Mouse (Mus musculus) C2C12 (cell line): Measurements from ENCODE around the gene Senp7. TPM values are rescaled to one million over a fixed set of nuclear protein-coding genes. Genes with fewer than 3 reads are reported as not detected.
"Not testable (repeated sequence)": the region's sequence is repeated elsewhere in the genome, so short reads cannot be mapped to it uniquely, and the experiment has no call there.

Experiments
- H3K27me3 ChIP-seq: one replicate; pipeline ENCODE4 v1.6.1; 2011; ENCODE audit not compliant: control insufficient read depth, insufficient read depth, insufficient read length
- H3K36me3 ChIP-seq: one replicate; pipeline ENCODE4 v1.6.1; 2011; ENCODE audit not compliant: control insufficient read depth, insufficient read depth
- H3K4me3 ChIP-seq: one replicate; pipeline ENCODE4 v1.5.1; 2011; ENCODE audit warnings: mild to moderate bottlenecking, control low read depth; ENCODE audit not compliant: poor library complexity, insufficient read depth, severe bottlenecking
- H3K79me2 ChIP-seq: one replicate; pipeline ENCODE4 v1.6.1; 2011; ENCODE audit not compliant: control insufficient read depth, insufficient read depth
- H3K79me3 ChIP-seq: one replicate; pipeline ENCODE4 v1.6.1; 2011; ENCODE audit warnings: low read depth, control low read depth
- H3ac ChIP-seq: one replicate; pipeline ENCODE3; 2011; ENCODE audit warnings: low read depth; ENCODE audit not compliant: control insufficient read depth, insufficient read length
- CEBPB ChIP-seq: IDR thresholded peaks from one replicate; pipeline ENCODE4 v1.6.1; 2011; ENCODE audit warnings: low read depth, mild to moderate bottlenecking, control low read depth, moderate library complexity
- CTCF ChIP-seq: IDR thresholded peaks from one replicate; pipeline ENCODE4 v1.5.1; 2011; ENCODE audit not compliant: control insufficient read depth, insufficient read depth, insufficient read length
- FOSL1 ChIP-seq: IDR thresholded peaks from one replicate; pipeline ENCODE4 v1.8.0; 2011; ENCODE audit warnings: mild to moderate bottlenecking, low read length; ENCODE audit not compliant: poor library complexity, insufficient read depth, severe bottlenecking
- MAX ChIP-seq: IDR thresholded peaks from one replicate; pipeline ENCODE4 v1.6.1; 2011; ENCODE audit warnings: mild to moderate bottlenecking, control low read depth
- MYOD1 ChIP-seq: IDR thresholded peaks from one replicate; pipeline ENCODE4 v1.6.1; 2011; ENCODE audit warnings: low read depth; ENCODE audit not compliant: control insufficient read depth, insufficient read length
- MYOG ChIP-seq: IDR thresholded peaks from one replicate; pipeline ENCODE4 v1.6.1; 2011; ENCODE audit not compliant: control insufficient read depth, insufficient read length; ENCODE audit errors: extremely low read depth
- USF1 ChIP-seq: IDR thresholded peaks from one replicate; pipeline ENCODE4 v1.6.1; 2011; ENCODE audit warnings: low read depth, mild to moderate bottlenecking, control low read depth, moderate library complexity
- polyA plus RNA-seq: library from polyadenylated mRNA; unstranded; fragments of >200 nt; fragmentation: generic; extraction: Trizol; gene quantifications from one replicate; pipeline ENCODE4 v1.2.1, GENCODE M21; 2012; ENCODE audit warnings: missing spikeins

Gene Senp7
- polyA plus RNA-seq, 1 experiment, result 3.4 TPM

DNA sequence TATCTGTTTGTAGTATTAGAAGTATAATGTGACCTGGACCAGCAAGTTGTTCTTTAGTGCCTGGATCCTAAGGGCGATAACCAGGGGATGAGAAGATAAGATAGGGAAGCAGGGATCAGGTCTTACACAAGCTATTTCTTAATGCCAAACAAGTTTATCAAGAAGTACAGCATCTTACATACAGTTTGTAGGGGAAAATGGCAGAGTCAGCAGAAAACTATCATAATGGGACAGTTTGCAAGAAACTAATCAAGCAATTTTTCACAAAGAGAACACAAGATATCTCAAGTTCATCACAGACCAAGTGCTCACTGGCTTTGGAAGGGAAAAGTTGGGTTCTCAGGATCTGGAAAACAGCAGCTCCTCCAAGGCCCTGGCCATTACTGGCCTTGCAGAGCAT is 31.3 kb downstream of the Senp7 start:
- H3K79me2 ChIP-seq, result peaks cover 19% of the 10 kb centered on the region
- H3K4me3 ChIP-seq, result no peak overlapping the region
- no peak overlapping the region for H3ac ChIP-seq
- no peaks in the 10 kb centered on the region for H3K36me3 ChIP-seq
- H3K79me3 ChIP-seq, result peaks cover 10% of the 10 kb centered on the region
- TF ChIP-seq MYOD1 (no peak), CTCF (no peak), MYOG (no peak), MAX (no peak), FOSL1 (no peak), USF1 (no peak), CEBPB (no peak)
- no peaks in the 10 kb centered on the region for H3K27me3 ChIP-seq

DNA sequence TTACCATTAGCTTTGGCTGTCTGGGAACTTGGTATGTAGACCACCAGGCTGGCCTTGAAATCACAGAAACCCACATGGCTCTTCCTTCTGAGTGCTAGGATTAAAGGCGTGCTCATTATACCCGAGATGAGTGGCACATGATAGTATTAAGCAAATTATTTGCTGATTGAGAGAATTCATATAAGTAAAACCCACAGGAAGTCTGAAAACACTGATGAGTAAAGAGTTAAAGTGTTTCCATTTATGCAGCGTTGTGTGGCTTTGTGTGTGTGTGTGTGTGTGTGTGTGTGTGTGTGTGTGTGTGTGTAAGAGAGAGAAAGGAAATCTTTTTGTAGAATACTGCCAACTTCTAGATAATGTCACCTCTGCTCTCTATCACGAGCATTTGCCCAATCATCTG is 33.6 kb downstream of the Senp7 start:
- Histone ChIP-seq H3K79me3 (peaks cover 7% of the 10 kb centered on the region), H3K79me2 (peaks cover 9% of the 10 kb centered on the region), H3ac (no peak overlapping the region), H3K27me3 (no peaks in the 10 kb centered on the region), H3K36me3 (no peaks in the 10 kb centered on the region), H3K4me3 (no peak overlapping the region)
- no peak for TF ChIP-seq MAX
- TF ChIP-seq CTCF, result no peak
- no peak for TF ChIP-seq CEBPB
- no peak for TF ChIP-seq MYOD1
- TF ChIP-seq FOSL1, result no peak
- no peak for TF ChIP-seq MYOG
- no peak for TF ChIP-seq USF1

DNA sequence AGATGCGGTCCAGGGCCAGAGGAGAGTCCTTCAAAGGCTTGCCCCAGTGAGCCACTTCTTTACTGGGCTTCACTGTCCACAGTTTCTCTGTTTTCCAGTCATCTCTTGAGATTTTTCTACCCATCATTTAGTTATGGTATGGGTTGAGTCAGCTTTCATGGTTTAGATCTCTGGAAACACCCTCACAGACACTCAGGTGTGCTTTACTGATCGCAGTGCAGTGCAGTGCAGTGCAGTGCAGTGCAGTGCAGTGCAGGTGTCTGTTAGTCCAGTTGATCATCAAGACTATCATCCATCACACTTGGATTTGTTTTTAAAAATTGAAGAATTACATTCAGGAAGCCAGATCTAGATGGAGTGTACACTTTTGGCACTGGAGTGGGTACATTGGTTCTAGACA is 38.2 kb downstream of the Senp7 start:
- Histone ChIP-seq H3ac (no peak overlapping the region), H3K36me3 (no peaks in the 10 kb centered on the region), H3K79me3 (no peaks in the 10 kb centered on the region), H3K79me2 (no peaks in the 10 kb centered on the region), H3K27me3 (no peaks in the 10 kb centered on the region), H3K4me3 (no peak overlapping the region)
- no peak for TF ChIP-seq MYOD1

DNA sequence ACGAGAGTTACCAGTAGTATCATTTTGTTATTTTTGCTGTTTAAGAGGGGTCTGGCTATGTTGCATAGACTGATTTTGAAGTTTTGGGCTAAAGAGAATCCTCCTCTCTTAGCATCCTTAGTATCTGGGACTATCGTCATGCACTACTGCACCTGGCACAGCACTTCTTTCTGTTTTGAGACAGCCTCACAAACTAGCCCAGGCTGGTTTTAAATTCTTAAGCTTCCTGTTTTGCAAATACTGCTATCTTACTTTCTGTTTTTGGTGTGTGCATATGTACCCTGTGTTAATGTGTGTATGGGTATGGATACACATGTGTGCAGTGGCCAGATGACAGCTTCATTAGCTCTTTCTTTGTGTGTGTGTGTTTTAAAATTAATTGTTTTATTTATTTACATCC is 42.2 kb downstream of the Senp7 start:
- H3K36me3 ChIP-seq, result no peaks in the 10 kb centered on the region
- no peak for TF ChIP-seq MYOG
- TF ChIP-seq CTCF, result no peak
- TF ChIP-seq USF1, result no peak
- TF ChIP-seq FOSL1, result no peak
- TF ChIP-seq MYOD1, result no peak
- no peak overlapping the region for H3ac ChIP-seq
- H3K27me3 ChIP-seq, result no peaks in the 10 kb centered on the region
- no peaks in the 10 kb centered on the region for H3K79me3 ChIP-seq
- no peaks in the 10 kb centered on the region for H3K79me2 ChIP-seq
- no peak overlapping the region for H3K4me3 ChIP-seq

DNA sequence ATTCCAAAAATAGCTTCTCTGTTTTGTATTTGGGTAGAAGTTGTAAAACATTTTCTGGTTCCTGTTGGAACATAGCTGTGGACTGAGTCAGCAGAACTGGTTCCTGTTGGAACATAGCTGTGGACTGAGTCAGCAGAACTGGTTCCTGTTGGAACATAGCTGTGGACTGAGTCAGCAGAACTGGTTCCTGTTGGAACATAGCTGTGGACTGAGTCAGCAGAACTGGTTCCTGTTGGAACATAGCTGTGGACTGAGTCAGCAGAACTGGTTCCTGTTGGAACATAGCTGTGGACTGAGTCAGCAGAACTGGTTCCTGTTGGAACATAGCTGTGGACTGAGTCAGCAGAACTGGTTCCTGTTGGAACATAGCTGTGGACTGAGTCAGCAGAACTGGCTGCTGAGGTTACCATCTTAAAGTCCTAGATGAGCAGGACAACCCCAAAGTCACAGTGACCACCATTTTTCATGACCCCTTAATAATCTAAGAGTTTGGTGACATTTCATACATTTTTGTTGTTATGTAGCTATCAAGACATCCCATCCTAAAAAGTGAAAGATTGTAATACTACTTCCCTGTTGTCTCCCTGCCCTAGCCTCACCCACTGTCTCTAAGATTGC is 48.4 kb downstream of the Senp7 start:
- not testable (repeated sequence) for H3K4me3 ChIP-seq, H3ac ChIP-seq, H3K79me3 ChIP-seq, H3K79me2 ChIP-seq, H3K27me3 ChIP-seq
- peaks cover 12% of the 10 kb centered on the region for H3K36me3 ChIP-seq

DNA sequence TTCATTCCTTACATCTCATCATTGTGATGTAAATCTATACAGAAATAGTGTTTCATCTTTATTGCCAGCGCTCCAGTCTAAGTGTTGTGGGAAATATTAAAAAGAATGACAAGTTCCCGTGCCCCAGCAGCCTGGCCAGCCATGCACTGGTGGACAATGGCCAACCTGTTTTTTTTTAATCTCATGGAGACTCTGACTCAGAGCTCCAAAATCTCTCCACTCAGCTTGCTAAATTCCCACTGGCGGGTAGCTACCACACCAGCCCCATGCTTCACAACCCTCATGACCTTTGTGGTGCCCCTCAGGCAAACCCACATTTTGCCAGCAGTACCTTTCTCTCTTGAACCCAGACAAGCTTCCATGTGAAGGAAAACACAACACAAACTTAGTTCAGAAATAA is 67.6 kb downstream of the Senp7 start:
- TF ChIP-seq CTCF, result no peak
- no peak for TF ChIP-seq MYOG
- TF ChIP-seq USF1, result no peak
- no peak for TF ChIP-seq CEBPB
- no peak for TF ChIP-seq MAX
- TF ChIP-seq FOSL1, result no peak
- no peak for TF ChIP-seq MYOD1
- H3ac ChIP-seq, result no peak overlapping the region
- peaks cover 15% of the 10 kb centered on the region for H3K36me3 ChIP-seq
- H3K79me2 ChIP-seq, result no peaks in the 10 kb centered on the region
- no peaks in the 10 kb centered on the region for H3K79me3 ChIP-seq
- H3K27me3 ChIP-seq, result no peaks in the 10 kb centered on the region
- H3K4me3 ChIP-seq, result no peak overlapping the region

DNA sequence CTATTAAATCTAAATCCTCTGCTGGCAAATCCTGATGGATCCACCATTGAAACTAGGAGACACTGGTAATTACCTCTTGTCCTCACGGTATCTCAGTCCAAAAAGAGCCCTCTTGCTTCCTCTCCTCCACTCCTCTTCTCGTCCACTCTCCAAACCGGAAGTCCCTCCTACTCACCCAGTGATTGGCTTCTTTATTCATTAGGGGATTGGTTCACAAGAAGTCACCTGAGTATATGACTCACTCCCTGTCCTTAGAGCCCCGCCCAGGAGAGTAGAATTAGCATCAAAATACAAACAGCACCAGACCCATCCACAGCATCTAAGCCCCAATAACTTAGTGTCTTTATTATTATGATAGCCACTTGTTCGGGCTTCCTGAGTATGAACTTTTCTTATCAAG is 68.0 kb downstream of the Senp7 start:
- Histone ChIP-seq H3K36me3 (peaks cover 15% of the 10 kb centered on the region), H3ac (no peak overlapping the region), H3K79me2 (no peaks in the 10 kb centered on the region), H3K79me3 (no peaks in the 10 kb centered on the region), H3K4me3 (no peak overlapping the region), H3K27me3 (no peaks in the 10 kb centered on the region)
- no peak for TF ChIP-seq USF1
- no peak for TF ChIP-seq MYOD1
- TF ChIP-seq MYOG, result no peak
- no peak for TF ChIP-seq MAX
- no peak for TF ChIP-seq CEBPB
- TF ChIP-seq CTCF, result no peak
- no peak for TF ChIP-seq FOSL1
